Mouse (Mus musculus) liver (tissue): Measurements from ENCODE around the gene Phldb1.
A peak's percentile ranks its signal among the peaks of the same experiment; 100 is the strongest.

Experiments
- DNase-seq: peaks from one replicate; pipeline ENCODE4 v3.0.0-alpha.2; 2020; ENCODE audit warnings: mixed read lengths

Phldb1 gene

GRCm38 (mm10) chr9:44708429-44708765 is 26.6 kb downstream of the Phldb1 start:
- peak; percentile 74 for DNase-seq

- no peak for DNase-seq
Measured at GRCm38 (mm10) chr9:44707749-44708428, 27.1 kb downstream of the Phldb1 start.

GRCm38 (mm10) chr9:44699730-44700129 is 35.3 kb downstream of the Phldb1 start:
- no peak for DNase-seq

- DNase-seq, result no peak
Measured at GRCm38 (mm10) chr9:44699196-44699595, 35.8 kb downstream of the Phldb1 start.

- DNase-seq, result no peak
Measured at GRCm38 (mm10) chr9:44697866-44698265, 37.1 kb downstream of the Phldb1 start.

- DNase-seq, result no peak
Measured at GRCm38 (mm10) chr9:44693071-44693470, 41.9 kb downstream of the Phldb1 start.

- DNase-seq, result no peak
Measured at GRCm38 (mm10) chr9:44691671-44692520, 43.1 kb downstream of the Phldb1 start.

- DNase-seq, result peak; percentile 49
Measured at GRCm38 (mm10) chr9:44690641-44691040, 44.4 kb downstream of the Phldb1 start.

- no peak for DNase-seq
Measured at GRCm38 (mm10) chr9:44688013-44688412, 47.0 kb downstream of the Phldb1 start.

GRCm38 (mm10) chr9:44686638-44687037 is 48.4 kb downstream of the Phldb1 start:
- DNase-seq, result no peak

- DNase-seq, result peak; percentile 67
Measured at GRCm38 (mm10) chr9:44685346-44686330, 49.4 kb downstream of the Phldb1 start.

- no peak for DNase-seq
Measured at GRCm38 (mm10) chr9:44683046-44683445, 52.0 kb downstream of the Phldb1 start.

GRCm38 (mm10) chr9:44679565-44679964 is 55.4 kb downstream of the Phldb1 start:
- no peak for DNase-seq

GRCm38 (mm10) chr9:44678288-44678871 is 56.6 kb downstream of the Phldb1 start:
- DNase-seq, result no peak

- DNase-seq, result no peak
Measured at GRCm38 (mm10) chr9:44673005-44673404, 62.0 kb downstream of the Phldb1 start, which contains the start of gene Treh. Gene Treh, plus strand, starts transcription at chr9:44673233.

- no peak for DNase-seq
Measured at GRCm38 (mm10) chr9:44672291-44672865, 62.6 kb downstream of the Phldb1 start.

- no peak for DNase-seq
Measured at GRCm38 (mm10) chr9:44671416-44671815, 63.6 kb downstream of the Phldb1 start.

GRCm38 (mm10) chr9:44663706-44664105 is 71.3 kb downstream of the Phldb1 start:
- no peak for DNase-seq

GRCm38 (mm10) chr9:44655098-44656066 is 79.6 kb downstream of the Phldb1 start:
- peak; percentile 50 for DNase-seq

GRCm38 (mm10) chr9:44653896-44654295 is 81.1 kb downstream of the Phldb1 start:
- no peak for DNase-seq

GRCm38 (mm10) chr9:44652027-44652426 is 83.0 kb downstream of the Phldb1 start:
- DNase-seq, result peak; percentile 64
